Comparison of ENCODE assay signal across 16 mouse cellular contexts in the genomic region with DNA sequence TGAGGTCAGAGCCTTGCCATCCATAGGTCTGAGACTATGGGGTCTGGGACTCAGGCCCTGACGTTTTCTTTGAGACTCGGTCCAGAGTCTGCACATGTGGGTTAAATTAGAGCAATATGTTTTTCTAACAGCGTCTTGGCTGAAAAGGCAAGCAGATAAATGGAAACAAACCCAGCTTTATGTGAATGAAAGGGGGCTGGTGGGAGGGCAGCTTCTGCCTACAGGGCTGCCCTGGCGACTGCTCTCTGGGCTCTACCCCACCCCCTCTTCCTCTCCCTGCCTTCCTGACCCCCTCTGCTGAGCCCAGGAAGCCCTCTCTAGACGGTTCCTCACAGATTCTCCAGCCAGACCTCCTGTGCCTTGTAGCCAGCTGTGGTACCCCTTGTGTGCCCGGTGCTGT. TPM values are rescaled to one million over a fixed set of nuclear protein-coding genes. Genes with fewer than 3 reads are reported as not detected.
DNase-seq lines count a peak whose midpoint lies in the region; ATAC-seq lines count a peak whose summit lies in the region.
"Had no signal": no experiment of that assay in that cellular context is flagged by ENCODE, and none has a peak within 500 bp of the region (broad histone marks: within the 10 kb centered on the region; RNA-seq: fewer than 3 reads in every experiment).

No protein-coding gene starts in this region.

- 45% methylated on average over 6 of the region's 6 CpGs for WGBS in heart, embryonic 13.5 days
- WGBS in neural tube, embryonic 15.5 days = 48% methylated on average over 6 of the region's 6 CpGs
- WGBS in neural tube, embryonic 11.5 days = 44% methylated on average over 6 of the region's 6 CpGs

- H3K4me1 ChIP-seq in heart, embryonic 13.5 days = peaks cover 5% of the 10 kb centered on the region
- peaks cover 24% of the 10 kb centered on the region for H3K4me1 ChIP-seq in neural tube, embryonic 15.5 days
- 0 out of 2 replicates have a peak, but pooled peaks cover 4% of the 10 kb centered on the region for H3K4me1 ChIP-seq in neural tube, embryonic 11.5 days (ENCODE audit: control insufficient read depth, insufficient read depth, low read length)

- ATAC-seq in heart, embryonic 13.5 days (ENCODE audit: extremely low read depth, insufficient number of reproducible peaks, low FRiP score, low TSS enrichment) = no peak
- ATAC-seq in neural tube, embryonic 15.5 days (ENCODE audit: low FRiP score) = no peak
- ATAC-seq in neural tube, embryonic 11.5 days (ENCODE audit: insufficient read depth, low FRiP score, low TSS enrichment) = no peak
- no peak for ATAC-seq in frontal cortex, adult (ENCODE audit: low TSS enrichment)

- no peak overlapping the region for H3K4me2 ChIP-seq in heart, embryonic 13.5 days
- H3K4me2 ChIP-seq in neural tube, embryonic 15.5 days = no peak overlapping the region
- H3K4me2 ChIP-seq in neural tube, embryonic 11.5 days (ENCODE audit: low read depth) = no peak overlapping the region
- H3K4me2 ChIP-seq: midbrain, embryonic 12.5 days; neural tube, embryonic 13.5 days had no signal

- H3K9ac ChIP-seq in heart, embryonic 13.5 days = no peak overlapping the region
- H3K9ac ChIP-seq in neural tube, embryonic 15.5 days (replicated peaks) = no peak overlapping the region
- H3K9ac ChIP-seq in neural tube, embryonic 11.5 days (ENCODE audit: low read length) = no peak overlapping the region
- H3K9ac ChIP-seq: liver, embryonic 14.5 days; midbrain, embryonic 12.5 days; neural tube, embryonic 13.5 days had no signal

- H3K9me3 ChIP-seq in heart, embryonic 13.5 days = no peaks in the 10 kb centered on the region
- H3K9me3 ChIP-seq in neural tube, embryonic 15.5 days (replicated peaks) = no peaks in the 10 kb centered on the region
- no peaks in the 10 kb centered on the region for H3K9me3 ChIP-seq in neural tube, embryonic 11.5 days (ENCODE audit: control insufficient read depth, low read length)
- H3K9me3 ChIP-seq: midbrain, embryonic 12.5 days; neural tube, embryonic 13.5 days had no signal

- no peaks in the 10 kb centered on the region for H3K36me3 ChIP-seq in heart, embryonic 13.5 days
- no peaks in the 10 kb centered on the region for H3K36me3 ChIP-seq in neural tube, embryonic 15.5 days
- no peaks in the 10 kb centered on the region for H3K36me3 ChIP-seq in neural tube, embryonic 11.5 days (ENCODE audit: control insufficient read depth, insufficient read depth, low read length)
- H3K36me3 ChIP-seq: midbrain, embryonic 12.5 days; neural tube, embryonic 13.5 days had no signal

- no peak overlapping the region for H3K4me3 ChIP-seq in heart, embryonic 13.5 days
- no peak overlapping the region for H3K4me3 ChIP-seq in neural tube, embryonic 15.5 days (replicated peaks)
- H3K4me3 ChIP-seq in neural tube, embryonic 11.5 days (ENCODE audit: low read depth, low read length) = no peak overlapping the region
- H3K4me3 ChIP-seq: midbrain, embryonic 12.5 days; neural tube, embryonic 13.5 days had no signal

- no peak for DNase-seq in heart, adult 8-10 months (ENCODE audit: low spot score)
- peak; percentile 15 for DNase-seq in neural tube, embryonic 10.5 days (ENCODE audit: extremely low spot score, low spot score)
- peak; percentile 80 for DNase-seq in forelimb bud, embryonic 11.5 days (ENCODE audit: low read depth, low spot score)
- peak; percentile 29 for DNase-seq in neural tube, embryonic 11.5 days (ENCODE audit: low spot score)
- DNase-seq in frontal cortex, postnatal 36 days (ENCODE audit: low spot score in 2 of 2) = no peak
- DNase-seq: cerebellum, adult 11 months; kidney, adult 11 months; kidney, postnatal 10 days; thymus, adult 2 months had no signal

- peak overlapping the region; percentile 58 for H3K27ac ChIP-seq in heart, embryonic 13.5 days (replicated peaks)
- H3K27ac ChIP-seq in neural tube, embryonic 15.5 days (replicated peaks) = no peak overlapping the region
- H3K27ac ChIP-seq in neural tube, embryonic 11.5 days (ENCODE audit: low read depth, low read length) = no peak overlapping the region
- H3K27ac ChIP-seq: liver, embryonic 14.5 days; midbrain, embryonic 12.5 days; neural tube, embryonic 13.5 days had no signal

- H3K27me3 ChIP-seq in heart, embryonic 13.5 days (replicated peaks) = no peaks in the 10 kb centered on the region; the same call in 1 of the 2 replicates
- H3K27me3 ChIP-seq in neural tube, embryonic 15.5 days (replicated peaks) = no peaks in the 10 kb centered on the region
- no peaks in the 10 kb centered on the region for H3K27me3 ChIP-seq in neural tube, embryonic 11.5 days (ENCODE audit: control insufficient read depth, insufficient read depth, low read length)
- H3K27me3 ChIP-seq: midbrain, embryonic 12.5 days; neural tube, embryonic 13.5 days had no signal

RNA-seq across cellular contexts. Expression of a gene that starts 46.1 kb away (rescaled TPM):
- polyA plus RNA-seq in heart, embryonic 13.5 days (2015; fragmentation: Nextera tagmentation; extraction: Ambion mirVana) = 6.5 and 6.7 TPM in 2 replicates
- total RNA-seq in heart, adult 8-10 months (2022) = 1 to 10 TPM; 2.4 to 3.9 (median 3.2) TPM
- polyA plus RNA-seq in neural tube, embryonic 15.5 days (2015; fragmentation: Nextera tagmentation; extraction: Ambion mirVana) = 26.0 and 26.9 TPM in 2 replicates
- polyA plus RNA-seq in neural tube, embryonic 11.5 days (2014; fragmentation: Nextera tagmentation; extraction: Ambion mirVana) = 19.4 and 22.7 TPM in 2 replicates
- total RNA-seq: granulocyte monocyte progenitor cell, adult 5-6 weeks had no signal

Comparison
In these comparisons a context has a peak if more than half of its experiments do, and no peak if none do; other contexts are left out.
1. DNase-seq: peak in neural tube, embryonic 10.5 days (single experiment), forelimb bud, embryonic 11.5 days (single experiment) and neural tube, embryonic 11.5 days (single experiment); none in heart, adult 8-10 months (single experiment) and frontal cortex, postnatal 36 days (0 of 2).